Mouse (Mus musculus) kidney, adult 10 weeks (tissue): ENCODE data around the gene Cd63. TPM values are rescaled to one million over a fixed set of nuclear protein-coding genes. Genes with fewer than 3 reads are reported as not detected.

ENCODE experiments used
- polyA plus RNA-seq: library from polyadenylated mRNA; stranded (reverse); fragments of 350-450 nt; fragmentation: Illumina TruSeq; extraction: RNeasy Lipid Tissue Mini Kit (QIAGEN cat#74804); gene quantifications from one replicate; pipeline ENCODE4 v1.2.3, GENCODE M21; 2014; ENCODE audit warnings: low read depth, low replicate concordance

The Cd63 gene
- 1,560 TPM for polyA plus RNA-seq

GRCm38 (mm10) chr10:128900698-128901097 is at the start of gene Cd63:
Gene Cd63 (plus strand): TSS chr10:128900989.

GRCm38 (mm10) chr10:128891296-128892094 is 9.3 kb upstream of the Cd63 start, which contains the start of gene Gdf11:
Gene Gdf11 (minus strand): TSS chr10:128891718.

GRCm38 (mm10) chr10:128922822-128923012 is 21.9 kb downstream of the Cd63 start, which contains the start of gene Rdh5:
Gene Rdh5 (minus strand): TSS chr10:128922888.

GRCm38 (mm10) chr10:128923935-128924334 is 23.1 kb downstream of the Cd63 start, which contains the start of gene Bloc1s1:
Gene Bloc1s1 (minus strand): TSS chr10:128924035.

GRCm38 (mm10) chr10:128933574-128933973 is 32.8 kb downstream of the Cd63 start, which contains the start of gene Itga7:
Gene Itga7 (plus strand): TSS chr10:128933818.

GRCm38 (mm10) chr10:128960590-128961584 is 60.1 kb downstream of the Cd63 start, which contains the start of gene Mettl7b:
Gene Mettl7b (minus strand): TSS chr10:128960988.

Other genes starting within 250 kb of the Cd63 start
- gene Suox, start 226.9 kb upstream of the Cd63 start, polyA plus RNA-seq: 25.8 TPM
- gene Rab5b, start 204.7 kb upstream of the Cd63 start, polyA plus RNA-seq: 128 TPM
- not detected for gene Pmel, start 196.8 kb upstream of the Cd63 start, polyA plus RNA-seq
- gene Cdk2, start 196.0 kb upstream of the Cd63 start, polyA plus RNA-seq: 8.1 TPM
- gene Dgka, start 156.1 kb upstream of the Cd63 start, polyA plus RNA-seq: 8.3 TPM
- 0.57 TPM for gene Pym1, start 153.1 kb upstream of the Cd63 start, polyA plus RNA-seq
- 0.36 TPM for gene Mmp19, start 110.1 kb upstream of the Cd63 start, polyA plus RNA-seq
- gene Dnajc14, start 96.9 kb upstream of the Cd63 start, polyA plus RNA-seq: 33.2 TPM
- gene Tmem198b, start 96.6 kb upstream of the Cd63 start, polyA plus RNA-seq: 2.6 TPM
- gene Sarnp, start 83.7 kb upstream of the Cd63 start, polyA plus RNA-seq: 248 TPM
- gene Ormdl2, start 79.3 kb upstream of the Cd63 start, polyA plus RNA-seq: 130 TPM
- 3.1 TPM for gene Gdf11, start 9.3 kb upstream of the Cd63 start, polyA plus RNA-seq
- 5.7 TPM for gene Rdh5, start 21.9 kb downstream of the Cd63 start, polyA plus RNA-seq
- 12.2 TPM for gene Bloc1s1, start 23.0 kb downstream of the Cd63 start, polyA plus RNA-seq
- 0.85 TPM for gene Itga7, start 32.8 kb downstream of the Cd63 start, polyA plus RNA-seq
- gene Mettl7b, start 60.0 kb downstream of the Cd63 start, polyA plus RNA-seq: 25.7 TPM
- gene Olfr9, start 88.4 kb downstream of the Cd63 start, polyA plus RNA-seq: not detected
- gene Olfr763, start 109.8 kb downstream of the Cd63 start, polyA plus RNA-seq: not detected
- not detected for gene Olfr764-ps1, start 138.9 kb downstream of the Cd63 start, polyA plus RNA-seq
- not detected for gene Olfr765, start 149.0 kb downstream of the Cd63 start, polyA plus RNA-seq
- not detected for gene Olfr766-ps1, start 168.0 kb downstream of the Cd63 start, polyA plus RNA-seq
- gene Olfr767, start 181.9 kb downstream of the Cd63 start, polyA plus RNA-seq: not detected
- not detected for gene Olfr768, start 198.4 kb downstream of the Cd63 start, polyA plus RNA-seq
- not detected for gene Olfr769, start 216.9 kb downstream of the Cd63 start, polyA plus RNA-seq
- gene Olfr770, start 238.0 kb downstream of the Cd63 start, polyA plus RNA-seq: not detected